Mouse (Mus musculus) midbrain, embryonic 13.5 days (tissue): ENCODE data around the gene Speer4e. TPM values are rescaled to one million over a fixed set of nuclear protein-coding genes. Genes with fewer than 3 reads are reported as not detected.
"Not testable (repeated sequence)": the region's sequence is repeated elsewhere in the genome, so short reads cannot be mapped to it uniquely, and the experiment has no call there.

Source experiments
- ATAC-seq: fragments of 200-750 bp; cut with Nextera tagmentation; 2 replicates; pipeline ENCODE4 v1.8.0; 2017; ENCODE audit warnings: mild to moderate bottlenecking, moderate TSS enrichment, moderate library complexity
- H3K27ac ChIP-seq: fragments of 300-500 bp; sonication (generic); 2 replicates; pipeline ENCODE4 v1.5.1; 2015; ENCODE audit warnings: inconsistent platforms, mild to moderate bottlenecking, moderate library complexity
- H3K27me3 ChIP-seq: fragments of 300-500 bp; sonication (generic); 2 replicates; pipeline ENCODE4 v1.6.1; 2015; ENCODE audit warnings: mild to moderate bottlenecking, inconsistent platforms
- H3K36me3 ChIP-seq: fragments of 300-500 bp; sonication (generic); 2 replicates; pipeline ENCODE4 v1.6.1; 2015; ENCODE audit warnings: mild to moderate bottlenecking, inconsistent platforms
- H3K4me1 ChIP-seq: fragments of 300-500 bp; sonication (generic); replicated peaks from 2 replicates; pipeline ENCODE4 v1.6.1; 2015; ENCODE audit warnings: inconsistent platforms
- H3K4me2 ChIP-seq: fragments of 300-500 bp; sonication (generic); replicated peaks from 2 replicates; pipeline ENCODE4 v1.6.1; 2015; ENCODE audit warnings: moderate library complexity, mild to moderate bottlenecking, inconsistent platforms
- H3K4me3 ChIP-seq: fragments of 300-500 bp; sonication (generic); replicated peaks from 2 replicates; pipeline ENCODE4 v1.5.1; 2015; ENCODE audit warnings: mild to moderate bottlenecking, inconsistent platforms
- H3K9ac ChIP-seq: fragments of 300-500 bp; sonication (generic); replicated peaks from 2 replicates; pipeline ENCODE4 v1.6.1; 2015; ENCODE audit warnings: mild to moderate bottlenecking, inconsistent platforms
- H3K9me3 ChIP-seq: fragments of 300-500 bp; sonication (generic); 2 replicates; pipeline ENCODE4 v1.6.1; 2016; ENCODE audit warnings: mild to moderate bottlenecking, inconsistent platforms
- WGBS: fragments of 180-500 bp; shearing (Covaris S2); methylation state at CpG from one replicate; pipeline ENCODE4 v1.1.7; 2015; 5-methylcytosine and 5-hydroxymethylcytosine counted together
- polyA plus RNA-seq: library from polyadenylated mRNA; unstranded; fragments of >200 nt; fragmentation: Nextera tagmentation; extraction: Ambion mirVana; gene quantifications from 2 replicates; pipeline ENCODE4 v1.2.1, GENCODE M21; 2015

Speer4e gene
- not detected in 2 replicates for polyA plus RNA-seq

GRCm38 (mm10) chr5:14938329-14938728 lies at the start of gene Speer4e:
Gene Speer4e (minus strand): TSS chr5:14938429.
- not testable (repeated sequence) for H3K27ac ChIP-seq, H3K36me3 ChIP-seq, H3K4me1 ChIP-seq, H3K4me2 ChIP-seq, ATAC-seq, H3K4me3 ChIP-seq, H3K27me3 ChIP-seq, H3K9ac ChIP-seq
- peaks cover 10% of the 10 kb centered on the region for H3K9me3 ChIP-seq
- WGBS, result 46% methylated on average over 1 of the region's 1 CpGs

GRCm38 (mm10) chr5:14986649-14987387 lies 48.6 kb upstream of the Speer4e start:
- ATAC-seq, result peak; percentile 66
- H3K9ac ChIP-seq, H3K4me2 ChIP-seq, H3K4me1 ChIP-seq, H3K27me3 ChIP-seq, H3K36me3 ChIP-seq, H3K4me3 ChIP-seq, H3K27ac ChIP-seq: not testable (repeated sequence)
- H3K9me3 ChIP-seq, result peaks cover 23% of the 10 kb centered on the region
- 42% methylated on average over 6 of the region's 6 CpGs for WGBS

- not testable (repeated sequence) for ATAC-seq, H3K27ac ChIP-seq, H3K4me2 ChIP-seq, H3K9ac ChIP-seq, H3K4me3 ChIP-seq, H3K27me3 ChIP-seq, H3K4me1 ChIP-seq, H3K36me3 ChIP-seq
- whole genome bisulfite sequencing, result 46% methylated on average over 1 of the region's 1 CpGs
- peaks cover 37% of the 10 kb centered on the region for H3K9me3 ChIP-seq
Observed at GRCm38 (mm10) chr5:14978835-14979234, 40.6 kb upstream of the Speer4e start, which contains the start of gene Gm10354. Gene Gm10354 (minus strand): TSS chr5:14978935.

- 72% methylated on average over 4 of the region's 4 CpGs for WGBS
- H3K4me1 ChIP-seq, H3K4me3 ChIP-seq, H3K4me2 ChIP-seq, H3K27ac ChIP-seq, H3K9ac ChIP-seq, H3K27me3 ChIP-seq, ATAC-seq, H3K36me3 ChIP-seq: not testable (repeated sequence)
- H3K9me3 ChIP-seq, result peaks cover 42% of the 10 kb centered on the region
Observed at GRCm38 (mm10) chr5:14977368-14977767, 39.1 kb upstream of the Speer4e start.

- H3K4me2 ChIP-seq, H3K4me1 ChIP-seq, H3K27ac ChIP-seq, H3K36me3 ChIP-seq, H3K4me3 ChIP-seq, H3K9ac ChIP-seq, ATAC-seq, H3K27me3 ChIP-seq: not testable (repeated sequence)
- H3K9me3 ChIP-seq, result peaks cover 35% of the 10 kb centered on the region
- 65% methylated on average over 3 of the region's 4 CpGs for WGBS
Observed at GRCm38 (mm10) chr5:14975294-14975693, 37.1 kb upstream of the Speer4e start.

GRCm38 (mm10) chr5:14972841-14973240 lies 34.6 kb upstream of the Speer4e start:
- not testable (repeated sequence) for H3K27me3 ChIP-seq, H3K4me3 ChIP-seq, H3K4me1 ChIP-seq, ATAC-seq, H3K4me2 ChIP-seq, H3K27ac ChIP-seq, H3K9ac ChIP-seq, H3K36me3 ChIP-seq
- WGBS, result 79% methylated on average over 3 of the region's 3 CpGs
- H3K9me3 ChIP-seq, result peaks cover 25% of the 10 kb centered on the region

- not testable (repeated sequence) for ATAC-seq, H3K27me3 ChIP-seq, H3K9ac ChIP-seq, H3K4me2 ChIP-seq, H3K4me3 ChIP-seq, H3K27ac ChIP-seq, H3K4me1 ChIP-seq, H3K36me3 ChIP-seq
- 81% methylated on average over 13 of the region's 13 CpGs for WGBS
- peaks cover 13% of the 10 kb centered on the region for H3K9me3 ChIP-seq
Observed at GRCm38 (mm10) chr5:14963821-14964220, 25.6 kb upstream of the Speer4e start.

GRCm38 (mm10) chr5:14961502-14961901 lies 23.3 kb upstream of the Speer4e start:
- H3K4me2 ChIP-seq, H3K4me3 ChIP-seq, H3K9ac ChIP-seq, H3K36me3 ChIP-seq, H3K27me3 ChIP-seq, H3K4me1 ChIP-seq, ATAC-seq, H3K27ac ChIP-seq: not testable (repeated sequence)
- H3K9me3 ChIP-seq, result peaks cover 17% of the 10 kb centered on the region
- 77% methylated on average over 4 of the region's 4 CpGs for WGBS

- WGBS, result 74% methylated on average over 1 of the region's 1 CpGs
- peaks cover 27% of the 10 kb centered on the region for H3K9me3 ChIP-seq
- H3K9ac ChIP-seq, H3K27me3 ChIP-seq, H3K36me3 ChIP-seq, H3K4me1 ChIP-seq, H3K27ac ChIP-seq, H3K4me2 ChIP-seq, H3K4me3 ChIP-seq: not testable (repeated sequence)
- 0 out of 2 replicates have a peak, but pooled peaks have one; percentile 9 for ATAC-seq
Observed at GRCm38 (mm10) chr5:14955928-14956706, 17.9 kb upstream of the Speer4e start.

- not testable (repeated sequence) for H3K36me3 ChIP-seq, H3K4me1 ChIP-seq, ATAC-seq
Observed at GRCm38 (mm10) chr5:14953587-14953986, 15.4 kb upstream of the Speer4e start.

GRCm38 (mm10) chr5:14952749-14953148 lies 14.5 kb upstream of the Speer4e start:
- not testable (repeated sequence) for H3K27me3 ChIP-seq, ATAC-seq, H3K36me3 ChIP-seq, H3K9ac ChIP-seq, H3K4me1 ChIP-seq, H3K4me2 ChIP-seq, H3K27ac ChIP-seq, H3K4me3 ChIP-seq
- peaks cover 33% of the 10 kb centered on the region for H3K9me3 ChIP-seq
- WGBS, result 73% methylated on average over 3 of the region's 3 CpGs

More at GRCm38 (mm10) chr5:14953587-14953986, 15.4 kb upstream of the Speer4e start:
- not testable (repeated sequence) for H3K4me2 ChIP-seq, H3K27ac ChIP-seq, H3K9ac ChIP-seq, H3K27me3 ChIP-seq, H3K4me3 ChIP-seq
- H3K9me3 ChIP-seq, result peaks cover 30% of the 10 kb centered on the region

- not testable (repeated sequence) for H3K4me1 ChIP-seq, H3K4me3 ChIP-seq, H3K4me2 ChIP-seq, H3K36me3 ChIP-seq, H3K27me3 ChIP-seq, H3K27ac ChIP-seq, H3K9ac ChIP-seq
- peaks cover 33% of the 10 kb centered on the region for H3K9me3 ChIP-seq
- 66% methylated on average over 7 of the region's 7 CpGs for WGBS
- ATAC-seq, result peak; percentile 50; the same call in 1 of the 2 replicates
Observed at GRCm38 (mm10) chr5:14951822-14952221, 13.6 kb upstream of the Speer4e start.
